Mouse (Mus musculus) MEL-GATA-1-ER (cell line): ENCODE data around the gene Hspb8.
"Not testable (repeated sequence)": the region's sequence is repeated elsewhere in the genome, so short reads cannot be mapped to it uniquely, and the experiment has no call there.

Source experiments
- DNase-seq: peaks from one replicate; pipeline ENCODE4 v3.0.0-alpha.2; 2012; ENCODE audit warnings: low read depth; ENCODE audit errors: extremely low read depth

Hspb8 gene

GRCm38 (mm10) chr5:116432871-116433270, 10.2 kb upstream of the Hspb8 start:
- DNase-seq: no peak

- DNase-seq: no peak
Observed at GRCm38 (mm10) chr5:116426701-116427100, 4.0 kb upstream of the Hspb8 start.

- not testable (repeated sequence) for DNase-seq
Observed at GRCm38 (mm10) chr5:116425709-116426108, 3.0 kb upstream of the Hspb8 start.

- DNase-seq: no peak
Observed at GRCm38 (mm10) chr5:116425273-116425672, 2.6 kb upstream of the Hspb8 start.

GRCm38 (mm10) chr5:116423746-116424145, 1.1 kb upstream of the Hspb8 start:
- DNase-seq: no peak

GRCm38 (mm10) chr5:116421791-116422481, 728 bp downstream of the Hspb8 start:
- DNase-seq: no peak

GRCm38 (mm10) chr5:116420759-116421225, 1.9 kb downstream of the Hspb8 start:
- DNase-seq: no peak

GRCm38 (mm10) chr5:116420213-116420612, 2.5 kb downstream of the Hspb8 start:
- DNase-seq: no peak

GRCm38 (mm10) chr5:116419322-116420045, 3.2 kb downstream of the Hspb8 start:
- no peak for DNase-seq

GRCm38 (mm10) chr5:116416208-116416607, 6.5 kb downstream of the Hspb8 start:
- DNase-seq: no peak

GRCm38 (mm10) chr5:116409689-116410590, 12.7 kb downstream of the Hspb8 start:
- no peak for DNase-seq

GRCm38 (mm10) chr5:116408965-116409364, 13.7 kb downstream of the Hspb8 start:
- DNase-seq: no peak

- DNase-seq: no peak
Observed at GRCm38 (mm10) chr5:116407936-116408335, 14.7 kb downstream of the Hspb8 start.

GRCm38 (mm10) chr5:116407321-116407720, 15.3 kb downstream of the Hspb8 start:
- DNase-seq: no peak

- no peak for DNase-seq
Observed at GRCm38 (mm10) chr5:116406507-116406906, 16.2 kb downstream of the Hspb8 start.

- DNase-seq: no peak
Observed at GRCm38 (mm10) chr5:116405934-116406333, 16.7 kb downstream of the Hspb8 start.

- DNase-seq: no peak
Observed at GRCm38 (mm10) chr5:116404063-116404462, 18.6 kb downstream of the Hspb8 start.

GRCm38 (mm10) chr5:116400801-116401200, 21.9 kb downstream of the Hspb8 start:
- DNase-seq: no peak

- DNase-seq: no peak
Observed at GRCm38 (mm10) chr5:116400042-116400730, 22.5 kb downstream of the Hspb8 start.

- no peak for DNase-seq
Observed at GRCm38 (mm10) chr5:116396104-116396503, 26.6 kb downstream of the Hspb8 start.

- no peak for DNase-seq
Observed at GRCm38 (mm10) chr5:116392603-116393002, 30.1 kb downstream of the Hspb8 start.
